Mouse (Mus musculus): ENCODE results near the gene Nsun4. TPM values are rescaled to one million over a fixed set of nuclear protein-coding genes. Genes with fewer than 3 reads are reported as not detected.

The Nsun4 gene
- 12.4 and 12.6 TPM in 2 replicates for polyA plus RNA-seq (2014; fragmentation: Nextera tagmentation; extraction: Ambion mirVana)

DNA sequence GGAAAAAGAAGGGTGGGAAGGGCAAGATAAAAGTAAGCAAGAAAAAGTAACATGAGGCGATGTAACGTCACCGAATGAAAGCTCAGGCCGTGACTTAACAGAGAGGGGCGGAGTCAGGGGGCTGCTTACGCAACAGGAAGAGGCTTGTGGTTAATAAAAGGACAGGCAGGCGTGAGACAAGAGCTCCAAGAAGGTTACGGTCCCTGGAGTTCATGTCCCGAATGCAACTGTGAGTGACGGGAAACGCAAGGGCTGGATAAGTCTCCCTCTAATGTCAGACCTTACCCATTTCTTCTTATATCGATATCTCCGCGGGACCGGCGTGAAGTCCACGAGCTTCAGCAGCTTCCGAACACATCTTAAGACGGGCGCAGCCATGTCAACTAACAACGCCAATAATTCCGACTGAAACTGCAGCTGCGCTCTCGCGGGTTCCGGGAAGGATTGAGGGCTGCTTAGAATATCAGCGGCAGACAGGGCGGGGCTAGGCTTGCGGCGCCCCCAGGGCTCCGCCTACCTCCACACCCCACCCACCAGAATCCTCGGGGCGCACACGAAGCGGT lies at the start of gene Nsun4:
TSS of gene Nsun4 (minus strand) at position 478 of the 563 bp plus-strand sequence.
- H3K27ac ChIP-seq (ENCODE audit: low read depth, low read length) = peak within 1 kb of the TSS; percentile 91
- WGBS = under 1% methylated on average over 35 of the region's 35 CpGs

DNA sequence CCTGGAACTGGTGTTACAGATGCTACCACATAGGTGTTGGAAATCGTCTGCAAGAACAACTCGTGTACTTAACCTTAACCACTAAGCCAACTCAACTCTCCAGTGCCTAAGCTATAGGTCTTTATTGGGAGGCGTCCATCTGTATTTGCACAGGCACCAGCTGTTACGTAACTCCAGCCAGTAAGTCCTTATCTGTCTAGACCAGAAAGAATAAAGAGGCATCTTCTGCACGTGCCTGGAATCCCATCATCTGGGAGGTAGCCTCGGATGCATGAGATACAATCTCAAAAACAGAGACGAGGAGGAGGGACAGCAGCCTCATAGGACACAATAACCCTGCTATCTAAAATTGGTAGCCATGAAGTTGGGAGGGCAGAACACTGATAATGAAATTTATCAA lies 47.3 kb upstream of the Nsun4 start:
- Histone ChIP-seq H3K27me3 (ENCODE audit: control insufficient read depth, insufficient read depth, low read length) (no peaks in the 10 kb centered on the region), H3K4me1 (ENCODE audit: control insufficient read depth, insufficient read depth, low read length) (no peaks in the 10 kb centered on the region), H3K36me3 (ENCODE audit: control insufficient read depth, insufficient read depth, low read length) (peaks cover 37% of the 10 kb centered on the region), H3K9me3 (ENCODE audit: control insufficient read depth, low read length) (no peaks in the 10 kb centered on the region), H3K27ac (ENCODE audit: low read depth, low read length) (no peak overlapping the region), H3K4me3 (ENCODE audit: low read depth, low read length) (no peak overlapping the region), H3K9ac (replicated peaks; ENCODE audit: low read depth, low read length) (no peak overlapping the region), H3K4me2 (ENCODE audit: low read depth, low read length) (no peak overlapping the region)
- WGBS = 91% methylated on average over 7 of the region's 7 CpGs
- no peak for ATAC-seq (ENCODE audit: low read depth)

More for the DNA sequence above, at the start of gene Nsun4:
- no peaks in the 10 kb centered on the region for H3K36me3 ChIP-seq (ENCODE audit: control insufficient read depth, insufficient read depth, low read length)
- no peaks in the 10 kb centered on the region for H3K27me3 ChIP-seq (ENCODE audit: control insufficient read depth, insufficient read depth, low read length)
- H3K4me2 ChIP-seq (ENCODE audit: low read depth, low read length) = peak within 1 kb of the TSS; percentile 72
- H3K4me3 ChIP-seq (ENCODE audit: low read depth, low read length) = peak within 1 kb of the TSS; percentile 59
- H3K4me1 ChIP-seq (ENCODE audit: control insufficient read depth, insufficient read depth, low read length) = no peaks in the 10 kb centered on the region
- no peaks in the 10 kb centered on the region for H3K9me3 ChIP-seq (ENCODE audit: control insufficient read depth, low read length)
- H3K9ac ChIP-seq (replicated peaks; ENCODE audit: low read depth, low read length) = peak within 1 kb of the TSS; percentile 61
- peak; percentile 96 for ATAC-seq (ENCODE audit: low read depth)

DNA sequence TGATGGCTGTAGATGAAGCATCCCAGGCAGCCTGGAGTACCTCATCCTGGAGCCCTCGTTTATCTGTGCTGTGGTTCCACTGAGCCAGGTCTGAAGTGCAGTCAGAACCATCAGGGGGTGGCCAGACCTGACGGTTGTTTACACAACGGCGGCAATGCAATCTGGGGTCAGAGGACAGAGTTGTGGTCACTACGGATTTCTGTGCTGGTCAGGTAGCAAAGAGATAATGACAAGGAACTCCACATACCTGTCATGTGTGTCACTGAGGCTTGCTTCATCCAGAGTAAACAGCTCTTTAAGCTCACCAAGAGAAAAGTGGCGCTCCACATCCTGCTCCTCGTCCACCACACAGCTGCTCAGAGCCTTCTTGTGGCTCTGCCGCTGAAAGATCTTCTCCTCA lies 43.5 kb upstream of the Nsun4 start:
- H3K27ac ChIP-seq (ENCODE audit: low read depth, low read length) = no peak overlapping the region
- no peak overlapping the region for H3K4me3 ChIP-seq (ENCODE audit: low read depth, low read length)
- 88% methylated on average over 8 of the region's 8 CpGs for WGBS
- H3K36me3 ChIP-seq (ENCODE audit: control insufficient read depth, insufficient read depth, low read length) = peaks cover 58% of the 10 kb centered on the region
- H3K27me3 ChIP-seq (ENCODE audit: control insufficient read depth, insufficient read depth, low read length) = no peaks in the 10 kb centered on the region
- no peak overlapping the region for H3K9ac ChIP-seq (replicated peaks; ENCODE audit: low read depth, low read length)
- H3K4me1 ChIP-seq (ENCODE audit: control insufficient read depth, insufficient read depth, low read length) = no peaks in the 10 kb centered on the region
- no peak for ATAC-seq (ENCODE audit: low read depth)
- no peaks in the 10 kb centered on the region for H3K9me3 ChIP-seq (ENCODE audit: control insufficient read depth, low read length)
- no peak overlapping the region for H3K4me2 ChIP-seq (ENCODE audit: low read depth, low read length)

DNA sequence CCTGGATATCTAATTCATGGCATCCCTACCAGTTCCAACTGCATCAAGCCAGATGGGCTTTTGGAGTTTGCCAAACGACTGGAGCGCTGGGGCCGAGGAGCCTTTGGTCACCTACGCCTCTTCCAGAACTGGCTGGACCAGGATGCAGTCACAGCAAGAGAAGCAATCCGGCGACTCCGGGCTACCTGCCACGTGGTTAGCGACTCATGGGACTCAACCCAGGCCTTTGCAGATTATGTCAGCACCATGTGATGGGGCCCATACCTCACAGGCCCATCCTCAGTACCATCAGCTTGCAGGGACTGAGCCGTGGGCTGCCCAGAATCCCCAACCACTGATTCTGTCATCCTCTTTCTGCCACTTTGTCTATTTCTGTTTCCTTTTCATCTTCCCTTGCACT lies 42.6 kb upstream of the Nsun4 start:
- H3K4me3 ChIP-seq (ENCODE audit: low read depth, low read length) = no peak overlapping the region
- WGBS = 93% methylated on average over 10 of the region's 10 CpGs
- H3K36me3 ChIP-seq (ENCODE audit: control insufficient read depth, insufficient read depth, low read length) = peaks cover 66% of the 10 kb centered on the region
- no peak for ATAC-seq (ENCODE audit: low read depth)
- no peaks in the 10 kb centered on the region for H3K9me3 ChIP-seq (ENCODE audit: control insufficient read depth, low read length)
- H3K4me2 ChIP-seq (ENCODE audit: low read depth, low read length) = no peak overlapping the region
- H3K4me1 ChIP-seq (ENCODE audit: control insufficient read depth, insufficient read depth, low read length) = no peaks in the 10 kb centered on the region
- H3K9ac ChIP-seq (replicated peaks; ENCODE audit: low read depth, low read length) = no peak overlapping the region
- H3K27ac ChIP-seq (ENCODE audit: low read depth, low read length) = no peak overlapping the region
- H3K27me3 ChIP-seq (ENCODE audit: control insufficient read depth, insufficient read depth, low read length) = no peaks in the 10 kb centered on the region

DNA sequence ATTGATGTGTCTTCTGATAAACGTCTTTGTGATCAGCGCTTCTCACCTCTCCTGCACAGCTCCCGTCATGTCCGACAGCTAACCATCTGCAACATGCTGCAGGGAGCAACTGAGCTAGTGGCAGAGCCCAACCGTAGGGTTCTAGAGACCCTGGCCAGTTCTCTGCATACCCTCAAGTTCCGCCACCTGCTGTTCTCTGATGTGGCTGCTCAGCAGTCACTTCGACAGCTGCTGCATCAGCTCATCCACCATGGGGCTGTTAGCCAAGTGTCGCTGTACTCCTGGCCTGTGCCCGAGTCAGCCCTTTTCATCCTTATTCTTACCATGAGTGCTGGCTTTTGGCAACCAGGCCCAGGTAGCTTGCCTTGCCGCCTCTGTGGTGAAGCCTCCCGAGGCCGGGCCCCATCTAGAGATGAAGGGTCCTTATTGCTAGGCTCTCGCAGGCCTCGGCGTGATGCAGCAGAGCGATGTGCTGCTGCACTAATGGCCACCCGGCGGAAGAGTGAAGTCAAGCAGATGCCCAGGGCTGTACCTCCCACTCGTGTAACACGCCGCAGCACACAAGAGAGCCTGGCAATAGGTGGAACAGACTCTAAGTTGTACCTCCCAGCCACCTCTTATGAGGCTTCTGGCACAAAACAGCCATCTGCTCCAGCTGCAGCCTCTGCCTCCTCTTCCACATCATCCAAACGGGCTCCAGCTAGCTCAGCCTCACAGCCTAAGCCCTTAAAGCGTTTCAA lies 35.0 kb upstream of the Nsun4 start:
- Histone ChIP-seq H3K4me1 (ENCODE audit: control insufficient read depth, insufficient read depth, low read length) (no peaks in the 10 kb centered on the region), H3K4me2 (ENCODE audit: low read depth, low read length) (no peak overlapping the region), H3K9me3 (ENCODE audit: control insufficient read depth, low read length) (no peaks in the 10 kb centered on the region), H3K4me3 (ENCODE audit: low read depth, low read length) (no peak overlapping the region), H3K27me3 (ENCODE audit: control insufficient read depth, insufficient read depth, low read length) (no peaks in the 10 kb centered on the region), H3K27ac (ENCODE audit: low read depth, low read length) (no peak overlapping the region), H3K36me3 (ENCODE audit: control insufficient read depth, insufficient read depth, low read length) (peaks cover 59% of the 10 kb centered on the region), H3K9ac (replicated peaks; ENCODE audit: low read depth, low read length) (no peak overlapping the region)
- ATAC-seq (ENCODE audit: low read depth) = no peak
- 91% methylated on average over 23 of the region's 23 CpGs for WGBS

DNA sequence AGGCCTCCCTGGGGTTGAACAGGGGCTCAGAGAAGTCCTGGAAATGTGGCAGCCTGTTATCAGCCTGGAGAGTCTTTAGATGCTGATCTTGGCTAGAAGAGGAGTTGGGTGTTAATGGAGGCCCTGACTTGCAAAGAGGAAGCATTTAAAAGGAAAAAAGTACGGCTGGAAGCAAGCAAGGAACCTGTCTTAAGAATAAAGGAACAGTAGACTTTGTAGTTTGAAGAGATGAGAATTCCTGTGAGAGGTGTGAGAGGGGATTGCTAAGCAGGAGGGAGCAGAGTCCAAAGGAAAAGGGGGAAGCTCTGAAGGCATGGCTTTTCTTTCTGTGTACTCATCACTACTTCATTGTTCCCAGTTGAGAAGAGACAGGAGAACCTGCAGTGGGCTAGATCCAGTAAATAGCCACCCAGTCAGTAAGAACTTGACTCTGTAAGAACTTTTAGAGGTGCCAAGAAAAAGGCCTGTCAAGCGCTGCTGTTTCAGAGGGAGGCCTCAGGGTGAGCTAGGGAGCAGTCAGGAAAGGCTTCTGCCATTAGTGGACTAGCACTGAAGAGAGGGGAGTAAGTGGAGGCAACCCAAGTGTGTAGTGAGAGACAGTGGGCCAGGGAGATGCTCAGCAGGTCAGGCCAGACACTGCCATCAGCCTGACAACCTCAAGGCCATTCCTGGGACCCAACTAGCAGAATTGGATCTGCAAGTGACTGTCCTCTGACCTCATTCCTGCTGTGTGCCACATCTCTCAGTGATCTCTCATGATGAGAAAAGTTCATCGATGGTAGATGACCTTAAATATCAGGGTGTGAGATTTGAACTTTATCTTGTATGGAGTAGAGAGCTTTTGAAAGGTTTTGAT lies 23.8 kb upstream of the Nsun4 start:
- H3K4me2 ChIP-seq (ENCODE audit: low read depth, low read length) = peak overlapping the region; percentile 87
- H3K4me3 ChIP-seq (ENCODE audit: low read depth, low read length) = peak overlapping the region; percentile 75
- peak overlapping the region; percentile 82 for H3K9ac ChIP-seq (replicated peaks; ENCODE audit: low read depth, low read length)
- WGBS = 68% methylated on average over 3 of the region's 3 CpGs
- peaks cover 26% of the 10 kb centered on the region for H3K4me1 ChIP-seq (ENCODE audit: control insufficient read depth, insufficient read depth, low read length)
- H3K9me3 ChIP-seq (ENCODE audit: control insufficient read depth, low read length) = no peaks in the 10 kb centered on the region
- H3K27me3 ChIP-seq (ENCODE audit: control insufficient read depth, insufficient read depth, low read length) = no peaks in the 10 kb centered on the region
- no peak for ATAC-seq (ENCODE audit: low read depth)
- H3K27ac ChIP-seq (ENCODE audit: low read depth, low read length) = no peak overlapping the region
- H3K36me3 ChIP-seq (ENCODE audit: control insufficient read depth, insufficient read depth, low read length) = peaks cover 19% of the 10 kb centered on the region

DNA sequence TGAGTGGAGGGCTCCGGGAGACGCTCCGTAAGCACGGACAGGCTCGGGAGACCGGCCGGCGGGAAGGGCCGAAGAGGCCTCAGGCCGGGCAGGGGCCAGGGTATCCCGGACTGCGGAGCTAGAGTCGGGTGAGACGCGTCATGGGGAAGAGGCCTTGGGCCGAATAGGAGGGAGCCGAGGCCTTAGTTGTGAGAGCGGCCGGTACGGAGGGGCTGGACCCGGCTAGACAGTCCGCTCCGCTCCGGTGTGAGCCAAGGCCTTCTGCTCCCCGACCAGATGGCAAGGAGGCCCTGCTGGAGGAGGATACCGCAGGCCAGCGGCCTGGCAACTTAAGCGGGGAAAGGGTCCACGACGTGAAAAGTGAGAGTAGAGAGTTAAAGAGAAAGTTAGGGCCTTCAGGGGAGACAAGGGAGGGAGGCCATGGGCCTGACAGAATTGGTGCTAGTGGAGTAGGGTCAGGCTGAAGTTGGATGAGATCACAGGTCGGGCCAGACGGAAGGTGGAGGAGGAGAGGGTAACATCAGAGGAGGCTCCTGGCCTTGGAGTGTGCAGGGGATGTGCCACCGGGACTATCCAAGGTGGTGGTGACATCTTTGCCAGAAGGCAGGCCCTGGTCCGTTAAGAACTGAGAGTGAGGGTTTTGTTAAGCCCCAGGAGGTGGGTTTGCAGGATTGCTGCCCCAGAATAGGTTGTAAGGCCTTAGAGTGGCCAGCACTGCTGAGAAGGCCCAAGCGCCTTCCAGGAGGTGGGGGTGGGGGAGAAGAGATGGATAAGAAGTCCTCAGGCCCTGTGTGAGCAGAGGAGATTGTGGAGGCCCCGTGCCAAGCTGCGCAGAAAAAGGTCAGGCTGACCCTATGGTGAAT lies 22.9 kb upstream of the Nsun4 start:
- 4% methylated on average over 37 of the region's 37 CpGs for WGBS
- Histone ChIP-seq H3K9ac (replicated peaks; ENCODE audit: low read depth, low read length) (peak overlapping the region; percentile 82), H3K27me3 (ENCODE audit: control insufficient read depth, insufficient read depth, low read length) (no peaks in the 10 kb centered on the region), H3K27ac (ENCODE audit: low read depth, low read length) (peak overlapping the region; percentile 93), H3K4me2 (ENCODE audit: low read depth, low read length) (peak overlapping the region; percentile 87), H3K4me1 (ENCODE audit: control insufficient read depth, insufficient read depth, low read length) (peaks cover 26% of the 10 kb centered on the region), H3K9me3 (ENCODE audit: control insufficient read depth, low read length) (no peaks in the 10 kb centered on the region), H3K4me3 (ENCODE audit: low read depth, low read length) (peak overlapping the region; percentile 75), H3K36me3 (ENCODE audit: control insufficient read depth, insufficient read depth, low read length) (peaks cover 14% of the 10 kb centered on the region)
- peak; percentile 15 for ATAC-seq (ENCODE audit: low read depth)

DNA sequence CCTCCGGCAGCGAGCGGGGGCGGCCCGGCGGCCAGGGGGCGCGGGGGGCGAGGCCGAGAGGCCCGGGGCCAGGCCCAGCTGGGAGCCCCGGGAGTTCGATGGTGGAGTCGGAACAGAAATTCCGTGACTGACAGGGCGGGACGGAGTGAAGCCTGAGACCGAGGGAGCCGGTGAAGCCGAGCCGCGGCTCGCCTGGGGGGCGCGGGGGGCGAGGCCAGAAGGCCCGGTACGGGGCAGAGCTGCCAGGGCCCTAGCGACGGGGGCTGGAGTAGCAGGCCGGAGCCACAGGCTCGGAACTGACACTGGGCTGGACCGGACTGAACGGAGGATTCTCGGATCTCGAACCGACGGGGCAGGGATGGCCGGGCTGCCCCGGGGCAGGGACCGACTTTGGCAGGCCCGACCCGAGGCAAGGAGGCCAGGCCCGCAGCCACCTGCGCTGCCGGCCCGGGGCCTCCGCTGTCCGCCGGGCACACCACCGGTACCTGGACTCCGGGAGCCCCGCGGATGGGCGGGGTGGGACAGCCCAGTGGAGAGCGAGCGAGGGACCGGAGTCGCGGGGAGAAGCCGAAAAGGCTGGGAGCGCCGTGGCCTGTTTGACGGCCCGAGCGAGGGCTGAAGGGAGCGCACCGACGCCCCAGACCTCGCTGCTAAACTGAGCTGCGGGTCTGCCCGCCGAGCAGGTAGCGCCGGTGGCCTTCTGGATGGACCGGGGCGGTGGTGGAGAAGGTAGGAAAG lies 22.1 kb upstream of the Nsun4 start:
- ATAC-seq (ENCODE audit: low read depth) = peak; percentile 78
- WGBS = under 1% methylated on average over 67 of the region's 77 CpGs
- H3K36me3 ChIP-seq (ENCODE audit: control insufficient read depth, insufficient read depth, low read length) = peaks cover 7% of the 10 kb centered on the region

More for the DNA sequence above, 22.1 kb upstream of the Nsun4 start:
- no peaks in the 10 kb centered on the region for H3K27me3 ChIP-seq (ENCODE audit: control insufficient read depth, insufficient read depth, low read length)
- peaks cover 26% of the 10 kb centered on the region for H3K4me1 ChIP-seq (ENCODE audit: control insufficient read depth, insufficient read depth, low read length)
- H3K27ac ChIP-seq (ENCODE audit: low read depth, low read length) = peak overlapping the region; percentile 93
- peak overlapping the region; percentile 75 for H3K4me3 ChIP-seq (ENCODE audit: low read depth, low read length)
- peak overlapping the region; percentile 87 for H3K4me2 ChIP-seq (ENCODE audit: low read depth, low read length)
- H3K9me3 ChIP-seq (ENCODE audit: control insufficient read depth, low read length) = no peaks in the 10 kb centered on the region
- peak overlapping the region; percentile 82 for H3K9ac ChIP-seq (replicated peaks; ENCODE audit: low read depth, low read length)
